Mouse (Mus musculus) thymus, postnatal 0 days (tissue): ENCODE measurements at regions not wholly inside any gene's neighbourhood (a gene's known extent, or its start where the extent isn't known, plus 50 kb on each side); places are given as distances from the start of the nearest gene placed in this dataset.
"Not testable (repeated sequence)": the region's sequence is repeated elsewhere in the genome, so short reads cannot be mapped to it uniquely, and the experiment has no call there.

Experiments
- DNase-seq: peaks from one replicate; pipeline ENCODE4 v3.0.0-alpha.2; 2015; ENCODE audit warnings: low spot score

GRCm38 (mm10) chr11:27105920-27106319, 512.1 kb upstream of the Vrk2 start:
- no peak for DNase-seq

GRCm38 (mm10) chr11:27102906-27103305, 509.1 kb upstream of the Vrk2 start:
- DNase-seq: no peak

GRCm38 (mm10) chr11:27102045-27102444, 508.2 kb upstream of the Vrk2 start:
- no peak for DNase-seq

GRCm38 (mm10) chr11:27096615-27097014, 502.8 kb upstream of the Vrk2 start:
- no peak for DNase-seq

- DNase-seq: not testable (repeated sequence)
Measured at GRCm38 (mm10) chr11:27095460-27095859, 501.7 kb upstream of the Vrk2 start.

- DNase-seq: no peak
Measured at GRCm38 (mm10) chr11:27086516-27086915, 492.7 kb upstream of the Vrk2 start.

GRCm38 (mm10) chr11:27081188-27081587, 487.4 kb upstream of the Vrk2 start:
- DNase-seq: no peak

GRCm38 (mm10) chr11:27070381-27070780, 476.6 kb upstream of the Vrk2 start:
- DNase-seq: no peak

GRCm38 (mm10) chr11:27027243-27027852, 433.5 kb upstream of the Vrk2 start:
- no peak for DNase-seq

GRCm38 (mm10) chr11:27025500-27025899, 431.7 kb upstream of the Vrk2 start:
- DNase-seq: no peak

- no peak for DNase-seq
Measured at GRCm38 (mm10) chr11:26996292-26997099, 402.7 kb upstream of the Vrk2 start.

GRCm38 (mm10) chr11:26981216-26981615, 387.4 kb upstream of the Vrk2 start:
- no peak for DNase-seq

GRCm38 (mm10) chr11:26972533-26973081, 378.8 kb upstream of the Vrk2 start:
- no peak for DNase-seq

GRCm38 (mm10) chr11:26971161-26971560, 377.4 kb upstream of the Vrk2 start:
- DNase-seq: no peak

GRCm38 (mm10) chr11:26967427-26967826, 373.6 kb upstream of the Vrk2 start:
- DNase-seq: no peak

- DNase-seq: no peak
Measured at GRCm38 (mm10) chr11:26962928-26963667, 369.3 kb upstream of the Vrk2 start.

- DNase-seq: no peak
Measured at GRCm38 (mm10) chr11:26962040-26962927, 368.5 kb upstream of the Vrk2 start.

GRCm38 (mm10) chr11:26961336-26961980, 367.7 kb upstream of the Vrk2 start:
- peak; percentile 56 for DNase-seq

GRCm38 (mm10) chr11:26956153-26956552, 362.4 kb upstream of the Vrk2 start:
- DNase-seq: no peak

GRCm38 (mm10) chr11:26931766-26932165, 338.0 kb upstream of the Vrk2 start:
- DNase-seq: no peak
